Mouse (Mus musculus) stomach, postnatal 0 days (tissue): ENCODE data around the gene Zer1. TPM values are rescaled to one million over a fixed set of nuclear protein-coding genes. Genes with fewer than 3 reads are reported as not detected.

ENCODE experiments used
- ATAC-seq: fragments of 200-750 bp; cut with Nextera tagmentation; 2 replicates; pipeline ENCODE4 v1.8.0; 2017; ENCODE audit not compliant: low FRiP score, low TSS enrichment
- DNase-seq: peaks from one replicate; pipeline ENCODE4 v3.0.0-alpha.2; 2016; ENCODE audit warnings: low spot score
- H3K27ac ChIP-seq: fragments of 300-500 bp; sonication (generic); replicated peaks from 2 replicates; pipeline ENCODE4 v1.5.1; 2014; ENCODE audit warnings: mild to moderate bottlenecking, control low read depth
- H3K27me3 ChIP-seq: fragments of 300-500 bp; sonication (generic); 2 replicates; pipeline ENCODE4 v1.6.1; 2014; ENCODE audit warnings: low read length; ENCODE audit not compliant: control insufficient read depth, insufficient read depth
- H3K36me3 ChIP-seq: fragments of 300-500 bp; sonication (generic); 2 replicates; pipeline ENCODE4 v1.6.1; 2014; ENCODE audit warnings: low read length, mixed read lengths; ENCODE audit not compliant: control insufficient read depth, insufficient read depth
- H3K4me1 ChIP-seq: fragments of 300-500 bp; sonication (generic); replicated peaks from 2 replicates; pipeline ENCODE4 v1.6.1; 2014; ENCODE audit warnings: antibody characterized with exemption; ENCODE audit not compliant: control insufficient read depth, insufficient read depth
- H3K4me2 ChIP-seq: fragments of 300-500 bp; sonication (generic); replicated peaks from 2 replicates; pipeline ENCODE4 v1.6.1; 2014; ENCODE audit warnings: low read depth, mild to moderate bottlenecking, control low read depth, moderate library complexity
- H3K4me3 ChIP-seq: fragments of 300-500 bp; sonication (generic); 2 replicates; pipeline ENCODE4 v1.5.1; 2014; ENCODE audit warnings: low read depth, low read length, control low read depth
- H3K9ac ChIP-seq: fragments of 300-500 bp; sonication (generic); 2 replicates; pipeline ENCODE4 v1.6.1; 2014; ENCODE audit warnings: mild to moderate bottlenecking, low read length, control low read depth, mixed read lengths
- H3K9me3 ChIP-seq: fragments of 300-500 bp; sonication (generic); 2 replicates; pipeline ENCODE4 v1.6.1; 2016; ENCODE audit warnings: low read length; ENCODE audit not compliant: control insufficient read depth
- CTCF ChIP-seq: IDR thresholded peaks from 2 replicates; pipeline ENCODE4 v1.5.1; 2016; ENCODE audit warnings: antibody characterized with exemption, low read depth, mild to moderate bottlenecking, moderate library complexity
- EP300 ChIP-seq: optimal IDR thresholded peaks from 2 replicates; pipeline ENCODE3; 2016; ENCODE audit warnings: antibody characterized with exemption
- WGBS: fragments of 180-500 bp; shearing (Covaris S2); extraction: QIAGEN DNeasy Blood & Tissue Kit; methylation state at CpG from one replicate; pipeline ENCODE4 v1.1.7; 2014; 5-methylcytosine and 5-hydroxymethylcytosine counted together
- polyA plus RNA-seq: library from polyadenylated mRNA; unstranded; fragments of >200 nt; fragmentation: Nextera tagmentation; extraction: Ambion mirVana; gene quantifications from 2 replicates; pipeline ENCODE4 v1.2.1, GENCODE M21; 2015

Zer1 gene
- polyA plus RNA-seq, 1 experiment from 2014 or later = 3.1 TPM

- Histone ChIP-seq H3K4me1 (no peaks in the 10 kb centered on the region), H3K27me3 (no peaks in the 10 kb centered on the region), H3K27ac (no peak overlapping the region), H3K36me3 (peaks cover 28% of the 10 kb centered on the region), H3K9me3 (no peaks in the 10 kb centered on the region), H3K4me3 (no peak overlapping the region), H3K9ac (no peak overlapping the region), H3K4me2 (no peak overlapping the region)
- WGBS = 89% methylated on average over 5 of the region's 5 CpGs
- DNase-seq (no peak), ATAC-seq (no peak)
- TF ChIP-seq CTCF (no peak), EP300 (no peak)
These were observed 16.7 kb downstream of the Zer1 start for GRCm38 (mm10) chr2:30107646-30108045.

DNA sequence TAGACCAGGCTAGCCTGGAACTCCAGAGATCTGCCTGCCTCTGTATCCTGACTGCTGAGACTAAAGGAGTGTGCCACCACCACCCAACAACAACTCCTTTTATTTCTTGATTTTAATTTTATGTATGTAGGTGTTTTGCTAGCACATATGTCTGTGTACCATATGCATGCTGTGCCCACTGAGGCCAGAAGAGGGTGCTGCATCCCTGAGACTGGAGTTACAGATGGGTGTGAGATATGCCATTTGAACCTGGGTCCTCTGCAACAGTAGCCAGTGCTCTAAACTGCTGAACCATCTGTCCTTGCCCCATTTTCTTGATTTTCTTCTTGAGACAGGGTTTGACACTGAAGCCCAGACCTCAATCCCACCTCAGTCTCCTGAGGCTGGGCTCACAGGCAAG is 18.0 kb downstream of the Zer1 start:
- Histone ChIP-seq H3K36me3 (peaks cover 30% of the 10 kb centered on the region), H3K4me2 (no peak overlapping the region), H3K9ac (no peak overlapping the region), H3K4me1 (no peaks in the 10 kb centered on the region), H3K9me3 (no peaks in the 10 kb centered on the region), H3K4me3 (no peak overlapping the region), H3K27ac (no peak overlapping the region), H3K27me3 (no peaks in the 10 kb centered on the region)
- TF ChIP-seq EP300 = no peak
- TF ChIP-seq CTCF = peak; percentile 87
- 0 out of 2 replicates have a peak, but pooled peaks have one; percentile 45 for ATAC-seq
- DNase-seq = peak; percentile 69

DNA sequence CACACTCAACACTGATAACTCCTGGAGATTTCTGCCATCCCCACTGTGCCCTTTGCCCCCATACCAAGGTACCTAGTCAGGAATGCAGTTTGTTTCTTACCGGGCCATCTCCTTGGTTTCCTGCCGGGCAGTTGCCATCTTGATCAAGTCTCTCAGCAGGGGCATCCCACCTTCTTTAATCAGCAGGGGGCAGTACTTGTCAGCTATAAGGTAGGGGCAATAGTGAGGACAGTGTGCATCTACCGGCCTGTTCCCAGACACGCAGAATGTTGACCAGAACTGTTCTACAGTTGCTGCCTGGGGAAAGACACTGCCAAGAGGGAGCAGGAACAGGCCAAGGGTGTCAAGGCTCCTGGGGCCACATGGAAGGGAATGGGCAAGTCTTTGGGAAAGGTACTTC is 24.2 kb downstream of the Zer1 start:
- WGBS = 62% methylated on average over 4 of the region's 4 CpGs
- DNase-seq = no peak
- peaks cover 24% of the 10 kb centered on the region for H3K36me3 ChIP-seq

DNA sequence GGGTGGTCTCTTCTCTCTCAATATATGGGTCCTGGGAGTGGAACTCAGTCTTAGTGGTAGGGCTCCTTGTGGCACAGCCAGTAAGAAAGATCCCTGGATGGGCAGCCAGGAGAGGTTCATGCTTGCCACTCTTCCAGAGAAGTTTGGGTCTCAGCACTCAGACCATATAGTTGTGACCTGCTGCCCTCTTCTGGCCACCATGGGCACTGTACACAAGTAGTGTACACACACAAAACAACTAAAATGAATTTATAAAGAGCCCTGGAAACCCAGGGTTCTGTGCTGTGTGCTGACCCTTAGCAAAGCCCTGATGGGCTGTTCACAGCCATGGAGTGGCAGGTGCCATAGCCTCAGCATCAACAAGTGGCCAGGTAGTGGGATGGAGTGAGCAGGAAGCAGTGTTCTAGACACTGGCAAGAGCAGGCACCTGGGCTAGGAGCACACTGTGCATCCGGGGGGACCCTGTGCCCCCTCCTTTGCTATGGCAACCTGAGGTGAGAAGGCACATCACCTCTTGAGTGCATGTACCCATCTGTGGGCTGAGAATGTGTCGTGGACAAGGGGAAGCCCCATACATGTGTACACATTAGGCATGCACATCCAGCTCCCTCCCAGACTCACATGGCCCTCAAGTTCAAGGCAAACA is 28.4 kb downstream of the Zer1 start:
- peak; percentile 64 for DNase-seq
- TF ChIP-seq CTCF = peak; percentile 84
- TF ChIP-seq EP300 = no peak
- no peak overlapping the region for H3K27ac ChIP-seq
- no peak overlapping the region for H3K4me3 ChIP-seq
- H3K9ac ChIP-seq = no peak overlapping the region
- H3K9me3 ChIP-seq = no peaks in the 10 kb centered on the region
- H3K4me2 ChIP-seq = no peak overlapping the region
- ATAC-seq = no peak; the same call in 1 of the 2 replicates
- H3K27me3 ChIP-seq = no peaks in the 10 kb centered on the region
- H3K36me3 ChIP-seq = peaks cover 9% of the 10 kb centered on the region; the same call in 1 of the 2 replicates
- H3K4me1 ChIP-seq = no peaks in the 10 kb centered on the region
- 81% methylated on average over 2 of the region's 2 CpGs for WGBS

More for the DNA sequence above, 24.2 kb downstream of the Zer1 start:
- no peak overlapping the region for H3K27ac ChIP-seq
- no peak for ATAC-seq
- H3K4me1 ChIP-seq = no peaks in the 10 kb centered on the region
- H3K4me2 ChIP-seq = no peak overlapping the region
- H3K27me3 ChIP-seq = no peaks in the 10 kb centered on the region
- peak; percentile 35 for TF ChIP-seq CTCF
- no peak for TF ChIP-seq EP300
- no peak overlapping the region for H3K9ac ChIP-seq
- no peak overlapping the region for H3K4me3 ChIP-seq
- H3K9me3 ChIP-seq = no peaks in the 10 kb centered on the region

DNA sequence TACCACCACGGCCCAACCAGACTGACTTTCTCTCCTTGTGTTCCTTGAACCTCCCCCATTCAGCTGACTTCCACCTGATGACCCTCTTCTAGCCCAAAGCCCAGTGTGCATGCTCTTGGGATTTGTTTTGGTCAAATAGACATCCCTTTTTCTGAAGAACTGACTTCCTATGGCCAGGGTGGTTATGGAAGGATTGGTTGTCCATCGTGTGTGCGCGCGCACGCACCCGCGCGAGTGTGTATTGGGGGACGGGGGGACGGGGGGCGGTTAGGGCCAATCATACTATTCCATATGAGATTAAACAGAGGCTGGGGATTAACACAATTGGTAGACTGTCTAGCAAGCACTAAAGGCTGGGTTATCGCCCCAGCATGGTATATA is 30.2 kb downstream of the Zer1 start:
- Histone ChIP-seq H3K9ac (peak overlapping the region; percentile 65), H3K27me3 (no peaks in the 10 kb centered on the region), H3K36me3 (peaks cover 8% of the 10 kb centered on the region; the same call in 1 of the 2 replicates), H3K4me2 (peak overlapping the region; percentile 81), H3K9me3 (no peaks in the 10 kb centered on the region), H3K4me1 (no peaks in the 10 kb centered on the region), H3K27ac (peak overlapping the region; percentile 45; the same call in 1 of the 2 replicates), H3K4me3 (peak overlapping the region; percentile 53)
- ATAC-seq = no peak
- no peak for DNase-seq
- TF ChIP-seq CTCF = no peak
- TF ChIP-seq EP300 = no peak
- 3% methylated on average over 13 of the region's 13 CpGs for WGBS

GRCm38 (mm10) chr2:30093471-30094207 is 30.7 kb downstream of the Zer1 start, which contains the start of gene Zdhhc12:
Gene Zdhhc12 (minus strand): TSS chr2:30093648.
- peaks cover 6% of the 10 kb centered on the region; the same call in 1 of the 2 replicates for H3K36me3 ChIP-seq

More at GRCm38 (mm10) chr2:30093471-30094207, 30.7 kb downstream of the Zer1 start, which contains the start of gene Zdhhc12:
- H3K27ac ChIP-seq = peak within 1 kb of the TSS; percentile 58
- no peaks in the 10 kb centered on the region for H3K9me3 ChIP-seq
- under 1% methylated on average over 47 of the region's 51 CpGs for WGBS
- peak; percentile 98 for ATAC-seq
- no peaks in the 10 kb centered on the region for H3K27me3 ChIP-seq
- TF ChIP-seq EP300 (no peak), CTCF (no peak; the same call in 1 of the 2 replicates)
- no peaks in the 10 kb centered on the region for H3K4me1 ChIP-seq
- H3K9ac ChIP-seq = peak within 1 kb of the TSS; percentile 65
- peak; percentile 99 for DNase-seq
- peak within 1 kb of the TSS; percentile 81 for H3K4me2 ChIP-seq
- H3K4me3 ChIP-seq = peak within 1 kb of the TSS; percentile 53
